Mouse (Mus musculus) bone marrow macrophage, adult 2 months (primary cell): Measurements from ENCODE around the gene Prdm1. TPM values are rescaled to one million over a fixed set of nuclear protein-coding genes. Genes with fewer than 3 reads are reported as not detected.

Source experiments
- H3K27ac ChIP-seq: 2 replicates; pipeline ENCODE4 v1.5.1; 2012; ENCODE audit warnings: low read depth, low read length; ENCODE audit not compliant: insufficient read depth
- H3K4me1 ChIP-seq: 2 replicates; pipeline ENCODE4 v1.6.1; 2012; ENCODE audit warnings: low read length; ENCODE audit not compliant: control insufficient read depth, insufficient read depth
- H3K4me3 ChIP-seq: 2 replicates; pipeline ENCODE4 v1.5.1; 2012; ENCODE audit warnings: mild to moderate bottlenecking, low read length, moderate library complexity; ENCODE audit not compliant: insufficient read depth
- CTCF ChIP-seq: IDR thresholded peaks from 2 replicates; pipeline ENCODE4 v1.5.1; 2012; ENCODE audit warnings: low read depth, mild to moderate bottlenecking, low read length, moderate library complexity
- POLR2A ChIP-seq: IDR thresholded peaks from 2 replicates; pipeline ENCODE4 v1.6.1; 2012; ENCODE audit warnings: mild to moderate bottlenecking, low read depth, low read length, borderline replicate concordance
- polyA plus RNA-seq: library from polyadenylated mRNA; stranded (reverse); fragments of >200 nt; gene quantifications from 2 replicates; pipeline ENCODE4 v1.2.4, GENCODE M21; 2012; ENCODE audit not compliant: missing spikeins, insufficient read depth, insufficient read length

Prdm1 gene
- polyA plus RNA-seq, 1 experiment, result 15.8 TPM

GRCm38 (mm10) chr10:44401600-44401999 is 126.7 kb downstream of the Prdm1 start:
- peaks cover 13% of the 10 kb centered on the region for H3K4me1 ChIP-seq
- TF ChIP-seq CTCF (no peak), POLR2A (no peak)
- H3K4me3 ChIP-seq, result no peak overlapping the region
- H3K27ac ChIP-seq, result no peak overlapping the region

DNA sequence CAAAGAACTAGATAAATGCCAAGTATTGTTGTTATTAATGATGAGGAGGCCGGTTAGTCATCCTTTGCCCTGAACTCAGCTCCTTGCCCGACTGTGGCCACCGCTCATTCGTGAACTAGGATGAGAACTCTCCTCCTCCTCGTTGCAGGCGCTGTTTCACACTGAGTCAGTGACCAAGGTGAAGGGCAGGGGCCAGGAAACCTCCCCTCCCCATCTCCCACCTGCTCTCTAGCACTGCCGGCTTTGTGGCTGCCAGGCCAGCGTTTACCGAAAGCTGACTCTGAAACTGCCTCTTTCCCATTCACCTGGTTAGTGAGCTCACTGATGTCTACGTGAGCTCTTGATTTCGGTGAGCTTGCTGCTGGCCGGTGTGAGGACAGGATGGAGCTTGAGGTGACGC is 127.7 kb downstream of the Prdm1 start:
- Histone ChIP-seq H3K4me1 (peaks cover 13% of the 10 kb centered on the region), H3K4me3 (no peak overlapping the region), H3K27ac (no peak overlapping the region)
- TF ChIP-seq POLR2A, result no peak
- no peak for TF ChIP-seq CTCF

- H3K4me3 ChIP-seq, result no peak overlapping the region
- no peak overlapping the region for H3K27ac ChIP-seq
- peaks cover 13% of the 10 kb centered on the region for H3K4me1 ChIP-seq
- no peak for TF ChIP-seq CTCF
- no peak for TF ChIP-seq POLR2A
These were observed 128.2 kb downstream of the Prdm1 start for GRCm38 (mm10) chr10:44400119-44400518.

DNA sequence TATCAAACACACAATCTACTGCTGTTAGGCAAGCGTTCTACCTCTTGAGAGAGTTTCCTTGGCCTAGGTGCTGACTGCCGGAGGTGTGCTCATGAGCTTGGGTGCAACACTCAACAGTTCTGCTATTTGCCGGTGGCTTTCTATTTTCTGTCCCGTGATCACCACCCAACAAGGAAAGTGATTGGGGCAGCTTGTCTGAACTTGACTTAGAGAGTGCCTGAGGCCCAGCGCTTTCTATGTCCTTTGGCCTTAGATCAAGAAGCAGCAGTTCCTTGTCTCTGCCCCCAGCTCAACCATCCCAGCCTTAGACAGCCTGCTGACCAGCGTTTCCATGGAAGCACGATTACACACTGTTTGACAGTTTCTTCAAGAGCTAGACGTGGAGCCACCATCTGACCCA is 135.4 kb downstream of the Prdm1 start:
- no peaks in the 10 kb centered on the region for H3K4me1 ChIP-seq
- no peak overlapping the region for H3K27ac ChIP-seq
- H3K4me3 ChIP-seq, result no peak overlapping the region
- no peak for TF ChIP-seq POLR2A
- no peak for TF ChIP-seq CTCF

DNA sequence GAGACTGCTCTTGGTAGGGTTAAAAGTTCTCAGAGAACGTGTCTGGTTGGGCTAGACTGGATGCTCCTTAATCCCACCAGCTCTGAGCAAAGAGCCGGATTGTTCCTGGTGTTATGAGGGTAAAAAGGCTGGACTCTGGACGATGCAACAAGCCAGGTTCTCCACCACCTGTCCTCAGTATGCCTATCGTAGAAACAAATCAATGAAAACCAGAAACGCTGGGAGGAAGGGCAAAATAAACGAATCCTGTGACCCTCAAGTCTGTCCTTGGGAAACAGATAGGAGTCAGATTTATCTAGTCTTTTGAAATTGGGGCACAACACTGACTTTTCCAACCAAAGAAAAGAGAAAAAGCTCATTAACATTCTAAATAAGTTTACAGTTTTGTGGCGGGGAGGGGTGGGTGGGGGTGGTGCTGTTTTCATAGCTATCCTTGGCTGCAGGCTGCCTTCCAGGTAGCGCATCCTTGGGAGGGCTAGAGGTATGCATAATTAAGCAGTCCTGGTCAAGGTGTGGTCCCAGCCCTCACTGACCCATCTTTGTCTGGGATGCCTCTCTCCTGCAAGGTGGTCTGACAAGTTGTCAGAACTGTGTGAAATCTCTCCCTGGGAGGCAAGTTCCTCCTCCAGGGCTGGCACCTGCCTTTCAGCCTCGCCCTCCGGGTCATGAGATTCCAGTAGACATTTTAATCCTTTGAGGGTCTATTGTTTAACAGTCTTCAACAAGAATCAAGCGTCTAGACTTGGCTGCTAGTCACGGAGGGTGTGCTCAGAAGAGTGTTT is 136.6 kb downstream of the Prdm1 start:
- Histone ChIP-seq H3K4me1 (no peaks in the 10 kb centered on the region), H3K27ac (no peak overlapping the region), H3K4me3 (no peak overlapping the region)
- no peak for TF ChIP-seq CTCF
- no peak for TF ChIP-seq POLR2A

- no peak for TF ChIP-seq CTCF
- TF ChIP-seq POLR2A, result no peak
- no peak overlapping the region for H3K4me3 ChIP-seq
- no peak overlapping the region for H3K27ac ChIP-seq
- H3K4me1 ChIP-seq, result no peaks in the 10 kb centered on the region
These were observed 138.0 kb downstream of the Prdm1 start for GRCm38 (mm10) chr10:44390286-44390685.

- TF ChIP-seq CTCF, result no peak
- no peak for TF ChIP-seq POLR2A
- Histone ChIP-seq H3K4me3 (no peak overlapping the region), H3K4me1 (peaks cover 7% of the 10 kb centered on the region), H3K27ac (no peak overlapping the region)
These were observed 139.5 kb downstream of the Prdm1 start for GRCm38 (mm10) chr10:44388706-44389233.
